Mouse (Mus musculus) lung, postnatal 25 days (tissue): ENCODE measurements at regions not wholly inside any gene's neighbourhood (a gene's known extent, or its start where the extent isn't known, plus 50 kb on each side); places are given as distances from the start of the nearest gene placed in this dataset.

Experiments
- DNase-seq: peaks from one replicate; pipeline ENCODE4 v3.0.0; 2022; ENCODE audit warnings: low spot score

- DNase-seq, result peak; percentile 16
Observed at GRCm38 (mm10) chr14:99366281-99366987, 67.9 kb downstream of the Klf5 start.

GRCm38 (mm10) chr14:99366996-99367555 lies 68.6 kb downstream of the Klf5 start:
- DNase-seq, result no peak

- no peak for DNase-seq
Observed at GRCm38 (mm10) chr14:99369366-99369765, 70.9 kb downstream of the Klf5 start.

GRCm38 (mm10) chr14:99373682-99374081 lies 75.2 kb downstream of the Klf5 start:
- no peak for DNase-seq

- no peak for DNase-seq
Observed at GRCm38 (mm10) chr14:99375040-99375610, 76.6 kb downstream of the Klf5 start.

- no peak for DNase-seq
Observed at GRCm38 (mm10) chr14:99376652-99377502, 78.4 kb downstream of the Klf5 start.

- peak; percentile 25 for DNase-seq
Observed at GRCm38 (mm10) chr14:99381262-99382017, 82.9 kb downstream of the Klf5 start.

GRCm38 (mm10) chr14:99382051-99382450 lies 83.6 kb downstream of the Klf5 start:
- DNase-seq, result no peak

GRCm38 (mm10) chr14:99383170-99383569 lies 84.7 kb downstream of the Klf5 start:
- no peak for DNase-seq

- DNase-seq, result no peak
Observed at GRCm38 (mm10) chr14:99387581-99387980, 89.1 kb downstream of the Klf5 start.

GRCm38 (mm10) chr14:99389306-99389705 lies 90.8 kb downstream of the Klf5 start:
- DNase-seq, result no peak

GRCm38 (mm10) chr14:99391700-99392099 lies 93.2 kb downstream of the Klf5 start:
- no peak for DNase-seq

GRCm38 (mm10) chr14:99392813-99393212 lies 94.3 kb downstream of the Klf5 start:
- no peak for DNase-seq

- no peak for DNase-seq
Observed at GRCm38 (mm10) chr14:99393611-99394010, 95.1 kb downstream of the Klf5 start.

GRCm38 (mm10) chr14:99403155-99403726 lies 104.8 kb downstream of the Klf5 start:
- no peak for DNase-seq

GRCm38 (mm10) chr14:99405228-99405627 lies 106.7 kb downstream of the Klf5 start:
- no peak for DNase-seq

GRCm38 (mm10) chr14:99411835-99412234 lies 113.3 kb downstream of the Klf5 start:
- DNase-seq, result no peak

GRCm38 (mm10) chr14:99416169-99416568 lies 117.7 kb downstream of the Klf5 start:
- no peak for DNase-seq

- DNase-seq, result no peak
Observed at GRCm38 (mm10) chr14:99418970-99419369, 120.5 kb downstream of the Klf5 start.

GRCm38 (mm10) chr14:99423334-99423733 lies 124.8 kb downstream of the Klf5 start:
- no peak for DNase-seq

GRCm38 (mm10) chr14:99427049-99427448 lies 128.6 kb downstream of the Klf5 start:
- no peak for DNase-seq
